Mouse (Mus musculus) macrophage (primary cell): ENCODE results near the gene Vmn1r82. TPM values are rescaled to one million over a fixed set of nuclear protein-coding genes. Genes with fewer than 3 reads are reported as not detected.

Experiments
- H3K27ac ChIP-seq: fragments of 350-480 bp; formaldehyde crosslinking; 2 replicates; pipeline ENCODE4 v1.9.0; 2021
- H3K36me3 ChIP-seq: fragments of 350-480 bp; formaldehyde crosslinking; 2 replicates; pipeline ENCODE4 v1.9.0; 2021; ENCODE audit errors: inconsistent target
- H3K4me3 ChIP-seq: fragments of 350-480 bp; formaldehyde crosslinking; 2 replicates; pipeline ENCODE4 v1.9.0; 2021; ENCODE audit errors: inconsistent target
- H3K79me2 ChIP-seq: fragments of 350-480 bp; formaldehyde crosslinking; 2 replicates; pipeline ENCODE4 v1.9.0; 2021; ENCODE audit errors: inconsistent target
- WGBS: methylation state at CpG from one replicate; pipeline ENCODE4 v1.1.7; 2026; ENCODE audit warnings: inconsistent platforms; ENCODE audit not compliant: missing documents; 5-methylcytosine and 5-hydroxymethylcytosine counted together
- polyA plus RNA-seq: library from polyadenylated mRNA; stranded (reverse); fragments of 250-400 nt; gene quantifications from 3 replicates; pipeline ENCODE4 v1.2.4, GENCODE M21; 2018; ENCODE audit warnings: inconsistent platforms
- total RNA-seq, 78 experiments: library from RNA; depleted of rRNA; stranded (reverse); fragments of 250-400 nt; gene quantifications; 1 replicate in 9 of 78; 2 replicates in 24 of 78; 3 replicates in 43 of 78; 4 replicates in 2 of 78; pipeline ENCODE4 v1.2.4; 2018; ENCODE audit warnings: inconsistent platforms in 56 of 78

The Vmn1r82 gene
- not detected for total RNA-seq (2018; cell fraction: chromatin; rRNA removed)
- not detected for total RNA-seq (2018; cell fraction: cytosol; rRNA removed)
- total RNA-seq (2018; cell fraction: nucleus; rRNA removed) = not detected
- not detected in 3 replicates for polyA plus RNA-seq

GRCm38 (mm10) chr7:12300130-12300529 lies at the start of gene Vmn1r82:
Gene Vmn1r82 (plus strand): TSS chr7:12300430.
- H3K79me2 ChIP-seq = no peaks in the 10 kb centered on the region
- no peak within 1 kb of the TSS for H3K4me3 ChIP-seq
- no peak within 1 kb of the TSS for H3K27ac ChIP-seq
- no peaks in the 10 kb centered on the region for H3K36me3 ChIP-seq
- WGBS = 74% methylated on average over 2 of the region's 2 CpGs

- WGBS = 78% methylated on average over 1 of the region's 1 CpGs
- H3K27ac ChIP-seq = no peak within 1 kb of the TSS
- H3K36me3 ChIP-seq = no peaks in the 10 kb centered on the region
- no peak within 1 kb of the TSS for H3K4me3 ChIP-seq
- H3K79me2 ChIP-seq = no peaks in the 10 kb centered on the region
These were observed 32.1 kb upstream of the Vmn1r82 start, which contains the start of gene Vmn1r81 for GRCm38 (mm10) chr7:12268169-12268568. Gene Vmn1r81 (minus strand): TSS chr7:12268269.

DNA sequence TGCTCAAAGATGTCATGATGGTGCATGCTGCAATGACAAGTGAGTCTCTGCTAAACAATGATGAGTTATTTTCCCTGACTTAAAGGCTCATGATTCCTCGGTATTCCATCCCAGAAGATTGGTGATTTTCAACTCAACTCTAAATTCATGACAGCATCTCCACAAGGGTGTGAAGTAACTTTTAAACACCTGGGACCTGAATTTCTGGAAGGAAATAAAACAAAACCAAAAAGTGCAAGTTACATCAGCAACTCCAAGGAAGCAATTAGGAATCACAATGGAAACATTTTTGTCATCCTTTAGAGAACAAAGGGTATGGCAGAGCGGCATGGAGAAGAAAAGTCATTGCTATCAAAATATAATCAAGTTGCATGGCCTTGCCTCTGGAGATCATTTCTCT lies 29.2 kb downstream of the Vmn1r82 start, which contains the start of gene Vmn1r83:
TSS of gene Vmn1r83 (minus strand) at position 101 of the 400 bp plus-strand sequence.
- Histone ChIP-seq H3K27ac (no peak within 1 kb of the TSS), H3K79me2 (no peaks in the 10 kb centered on the region), H3K4me3 (no peak within 1 kb of the TSS), H3K36me3 (no peaks in the 10 kb centered on the region)
- 81% methylated on average over 2 of the region's 2 CpGs for WGBS

Other genes starting within 250 kb of the Vmn1r82 start
- not detected in 3 replicates for gene Vmn1r78, start 150.2 kb upstream of the Vmn1r82 start, polyA plus RNA-seq
- gene Vmn1r79, start 129.2 kb upstream of the Vmn1r82 start, polyA plus RNA-seq = not detected in 3 replicates
- not detected in 3 replicates for gene Vmn1r80, start 111.1 kb upstream of the Vmn1r82 start, polyA plus RNA-seq
- gene Vmn1r81, start 32.2 kb upstream of the Vmn1r82 start, polyA plus RNA-seq = not detected in 3 replicates
- not detected in 3 replicates for gene Vmn1r83, start 29.1 kb downstream of the Vmn1r82 start, polyA plus RNA-seq
- gene Vmn1r84, start 68.8 kb downstream of the Vmn1r82 start, polyA plus RNA-seq = not detected in 3 replicates
- gene Zfp551, start 122.3 kb downstream of the Vmn1r82 start, polyA plus RNA-seq = 0.42 to 0.87 TPM (median 0.72 TPM) in 3 replicates
- 2.6 to 4.4 TPM (median 4.3 TPM) in 3 replicates for gene Zfp606, start 177.9 kb downstream of the Vmn1r82 start, polyA plus RNA-seq
- not detected in 3 replicates for gene 2900092C05Rik, start 212.1 kb downstream of the Vmn1r82 start, polyA plus RNA-seq